Mouse (Mus musculus): Measurements from ENCODE around the gene Cep290. TPM values are rescaled to one million over a fixed set of nuclear protein-coding genes. Genes with fewer than 3 reads are reported as not detected.

The Cep290 gene
- polyA plus RNA-seq (2012; ENCODE audit: insufficient read depth, insufficient read length, low replicate concordance, missing spikeins) = not detected in 2 replicates

DNA sequence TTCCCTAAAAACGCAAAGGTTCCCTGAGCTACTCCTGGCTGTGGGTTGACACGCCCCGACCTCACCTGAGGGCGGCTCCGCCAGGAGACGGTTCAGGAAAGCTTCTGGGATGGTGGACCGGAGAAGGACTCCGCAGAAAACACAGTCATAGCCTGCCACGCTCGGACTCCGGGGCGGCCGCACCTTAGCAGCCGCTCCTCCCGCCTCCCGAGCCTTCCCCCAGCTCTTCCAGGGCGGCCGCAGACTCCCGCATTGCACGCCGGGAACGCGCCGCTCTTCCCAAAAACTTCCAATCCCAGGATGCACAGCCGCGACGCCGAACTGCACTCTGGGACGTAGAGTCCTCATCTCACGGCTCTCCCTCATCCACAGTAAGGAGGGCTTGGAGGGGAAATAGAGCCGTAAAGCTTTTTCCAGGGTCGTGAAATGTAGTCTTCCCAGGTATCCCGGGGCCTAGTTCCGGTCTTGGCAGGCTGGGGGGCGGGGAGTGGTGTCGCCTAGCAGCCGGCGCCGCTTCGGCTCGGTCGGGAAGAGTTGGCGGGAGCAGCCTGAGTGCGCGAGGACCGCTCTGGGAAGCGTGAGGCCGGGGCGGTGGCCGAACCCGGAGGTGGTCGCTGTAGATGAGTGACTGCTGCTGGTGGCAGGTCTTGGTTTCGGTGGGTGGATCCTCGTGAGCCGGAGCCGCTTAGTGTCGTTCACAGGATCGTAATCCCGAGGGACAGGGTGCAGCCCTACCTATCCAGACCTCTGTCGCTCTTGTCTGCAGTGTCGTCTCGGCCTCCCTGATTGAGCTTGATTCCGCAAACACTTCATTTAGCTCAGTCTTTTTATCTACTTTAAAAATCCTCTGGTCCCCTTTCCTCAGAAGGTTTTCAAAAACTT, at the start of gene Cep290, which contains the start of gene Tmtc3:
Gene Cep290 (plus strand): TSS at position 462 of the 882 bp plus-strand sequence.
Gene Tmtc3 (minus strand): TSS at position 254 of the 882 bp plus-strand sequence.
- TF ChIP-seq CTCF (IDR thresholded peaks at IDR 0.05; ENCODE audit: insufficient read depth, low read depth, low read length) (no peak), POLR2A (IDR thresholded peaks at IDR 0.05; ENCODE audit: insufficient read depth, low read depth, low read length) (peak; percentile 63)
- WGBS = under 1% methylated on average over 63 of the region's 63 CpGs
- 0 out of 2 replicates have a peak, but pooled peaks cover 2% of the 10 kb centered on the region for H3K4me1 ChIP-seq (ENCODE audit: control insufficient read depth, insufficient read depth, low read length)
- H3K4me3 ChIP-seq (ENCODE audit: insufficient read depth, low read depth, low read length) = peak within 1 kb of the TSS; percentile 78
- no peak within 1 kb of the TSS for H3K27ac ChIP-seq (ENCODE audit: insufficient read depth, low read depth, low read length)

GRCm38 (mm10) chr10:100449394-100449793, 38.0 kb upstream of the Cep290 start:
- Histone ChIP-seq H3K27ac (ENCODE audit: insufficient read depth, low read depth, low read length) (no peak overlapping the region), H3K4me1 (ENCODE audit: control insufficient read depth, insufficient read depth, low read length) (no peaks in the 10 kb centered on the region), H3K4me3 (ENCODE audit: insufficient read depth, low read depth, low read length) (no peak overlapping the region)
- TF ChIP-seq POLR2A (IDR thresholded peaks at IDR 0.05; ENCODE audit: insufficient read depth, low read depth, low read length) (no peak), CTCF (IDR thresholded peaks at IDR 0.05; ENCODE audit: insufficient read depth, low read depth, low read length) (no peak)

- Histone ChIP-seq H3K4me1 (ENCODE audit: control insufficient read depth, insufficient read depth, low read length) (no peaks in the 10 kb centered on the region), H3K4me3 (ENCODE audit: insufficient read depth, low read depth, low read length) (no peak overlapping the region), H3K27ac (ENCODE audit: insufficient read depth, low read depth, low read length) (no peak overlapping the region)
- TF ChIP-seq CTCF (IDR thresholded peaks at IDR 0.05; ENCODE audit: insufficient read depth, low read depth, low read length) (no peak), POLR2A (IDR thresholded peaks at IDR 0.05; ENCODE audit: insufficient read depth, low read depth, low read length) (no peak)
Measured at GRCm38 (mm10) chr10:100460515-100460914, 26.8 kb upstream of the Cep290 start.

- H3K4me1 ChIP-seq (ENCODE audit: control insufficient read depth, insufficient read depth, low read length) = no peaks in the 10 kb centered on the region
- no peak overlapping the region for H3K27ac ChIP-seq (ENCODE audit: insufficient read depth, low read depth, low read length)
- TF ChIP-seq CTCF (IDR thresholded peaks at IDR 0.05; ENCODE audit: insufficient read depth, low read depth, low read length) = no peak
- TF ChIP-seq POLR2A (IDR thresholded peaks at IDR 0.05; ENCODE audit: insufficient read depth, low read depth, low read length) = no peak
- no peak overlapping the region for H3K4me3 ChIP-seq (ENCODE audit: insufficient read depth, low read depth, low read length)
- 45% methylated on average over 3 of the region's 3 CpGs for WGBS
Measured at GRCm38 (mm10) chr10:100475040-100475439, 12.3 kb upstream of the Cep290 start.

- Histone ChIP-seq H3K27ac (ENCODE audit: insufficient read depth, low read depth, low read length) (no peak overlapping the region), H3K4me3 (ENCODE audit: insufficient read depth, low read depth, low read length) (no peak overlapping the region), H3K4me1 (ENCODE audit: control insufficient read depth, insufficient read depth, low read length) (0 out of 2 replicates have a peak, but pooled peaks cover 2% of the 10 kb centered on the region)
- WGBS = 89% methylated on average over 3 of the region's 3 CpGs
- TF ChIP-seq POLR2A (IDR thresholded peaks at IDR 0.05; ENCODE audit: insufficient read depth, low read depth, low read length) = no peak
- TF ChIP-seq CTCF (IDR thresholded peaks at IDR 0.05; ENCODE audit: insufficient read depth, low read depth, low read length) = no peak
Measured at GRCm38 (mm10) chr10:100479538-100479937, 7.8 kb upstream of the Cep290 start.

GRCm38 (mm10) chr10:100486701-100487096, 659 bp upstream of the Cep290 start:
- no peak for TF ChIP-seq POLR2A (IDR thresholded peaks at IDR 0.05; ENCODE audit: insufficient read depth, low read depth, low read length)
- Histone ChIP-seq H3K4me1 (ENCODE audit: control insufficient read depth, insufficient read depth, low read length) (0 out of 2 replicates have a peak, but pooled peaks cover 2% of the 10 kb centered on the region), H3K4me3 (ENCODE audit: insufficient read depth, low read depth, low read length) (peak overlapping the region; percentile 78), H3K27ac (ENCODE audit: insufficient read depth, low read depth, low read length) (no peak overlapping the region)
- under 1% methylated on average over 13 of the region's 13 CpGs for WGBS

- Histone ChIP-seq H3K27ac (ENCODE audit: insufficient read depth, low read depth, low read length) (no peak overlapping the region), H3K4me3 (ENCODE audit: insufficient read depth, low read depth, low read length) (no peak overlapping the region), H3K4me1 (ENCODE audit: control insufficient read depth, insufficient read depth, low read length) (no peaks in the 10 kb centered on the region)
- no peak for TF ChIP-seq POLR2A (IDR thresholded peaks at IDR 0.05; ENCODE audit: insufficient read depth, low read depth, low read length)
- TF ChIP-seq CTCF (IDR thresholded peaks at IDR 0.05; ENCODE audit: insufficient read depth, low read depth, low read length) = no peak
- WGBS = 91% methylated on average over 7 of the region's 7 CpGs
Measured at GRCm38 (mm10) chr10:100491916-100492315, 4.6 kb downstream of the Cep290 start.

DNA sequence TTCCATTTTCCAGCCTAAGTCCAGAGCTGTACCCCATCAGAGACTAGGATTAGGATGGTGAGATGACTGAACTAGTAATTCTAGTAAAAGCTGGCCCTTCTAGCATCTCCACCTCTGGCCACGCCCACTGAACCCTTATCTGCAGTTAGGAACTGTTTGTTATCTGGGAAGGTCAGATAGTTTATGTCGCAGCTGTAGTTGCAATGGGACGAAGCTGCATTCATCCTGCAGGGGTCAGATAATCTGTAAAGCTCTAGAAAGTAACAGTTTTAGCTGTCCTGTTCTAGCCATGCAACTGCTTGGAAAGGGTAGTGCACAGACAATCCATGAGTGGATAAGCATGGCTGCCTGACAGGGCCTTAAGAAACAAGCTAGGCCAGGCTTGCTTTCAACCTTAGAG, 11.0 kb downstream of the Cep290 start:
- no peak overlapping the region for H3K4me3 ChIP-seq (ENCODE audit: insufficient read depth, low read depth, low read length)
- WGBS = 95% methylated on average over 3 of the region's 3 CpGs

DNA sequence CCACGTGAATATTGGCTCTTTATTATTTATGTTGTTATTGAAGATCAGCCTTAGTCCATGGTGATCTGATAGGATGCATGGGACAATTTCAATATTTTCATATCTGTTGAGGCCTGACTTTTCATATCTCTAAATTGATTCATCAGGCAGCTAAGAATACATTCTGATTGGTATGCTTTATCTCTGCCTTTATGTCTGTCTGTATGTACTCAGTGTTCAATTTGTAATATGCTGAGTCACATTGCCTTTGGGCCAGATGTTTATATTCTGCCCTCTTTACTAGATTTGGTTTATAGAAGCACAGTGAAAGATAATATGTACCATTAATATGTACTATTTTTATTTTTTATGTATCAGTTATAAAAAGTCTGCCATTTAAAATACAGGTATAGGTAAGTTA, 20.8 kb downstream of the Cep290 start:
- Histone ChIP-seq H3K4me3 (ENCODE audit: insufficient read depth, low read depth, low read length) (no peak overlapping the region), H3K27ac (ENCODE audit: insufficient read depth, low read depth, low read length) (no peak overlapping the region), H3K4me1 (ENCODE audit: control insufficient read depth, insufficient read depth, low read length) (no peaks in the 10 kb centered on the region)
- no peak for TF ChIP-seq POLR2A (IDR thresholded peaks at IDR 0.05; ENCODE audit: insufficient read depth, low read depth, low read length)
- no peak for TF ChIP-seq CTCF (IDR thresholded peaks at IDR 0.05; ENCODE audit: insufficient read depth, low read depth, low read length)
- 94% methylated on average over 1 of the region's 1 CpGs for WGBS

More for the DNA sequence above, 11.0 kb downstream of the Cep290 start:
- H3K4me1 ChIP-seq (ENCODE audit: control insufficient read depth, insufficient read depth, low read length) = no peaks in the 10 kb centered on the region
- TF ChIP-seq CTCF (IDR thresholded peaks at IDR 0.05; ENCODE audit: insufficient read depth, low read depth, low read length) (no peak), POLR2A (IDR thresholded peaks at IDR 0.05; ENCODE audit: insufficient read depth, low read depth, low read length) (no peak)
- H3K27ac ChIP-seq (ENCODE audit: insufficient read depth, low read depth, low read length) = no peak overlapping the region

All from olfactory bulb, adult 2 months (tissue).